In genomic region chr5:113902983-113903382, GRCm38 (mm10) we compare ENCODE assay signal across 1 mouse cellular context.
A peak's percentile ranks its signal among the peaks of the same experiment; 100 is the strongest.
TF ChIP-seq lines count a peak whose summit lies in the region.

No protein-coding gene starts in this region.

TF ChIP-seq in MEL, 35 proteins besides CTCF, POLR2A, EP300 and RAD21 (continued from another document):
- TF ChIP-seq MXI1 (IDR thresholded peaks at IDR 0.05; ENCODE audit: low read depth, low read length) (peak; percentile 72), MAFK (IDR thresholded peaks at IDR 0.05; ENCODE audit: borderline replicate concordance, low read depth, low read length) (peak; percentile 20; the same call in 1 of the 2 replicates), BHLHE40 (IDR thresholded peaks at IDR 0.05; ENCODE audit: borderline replicate concordance, low read depth, low read length) (peak; percentile 55; the same call in 1 of the 2 replicates), ZC3H11A (IDR thresholded peaks at IDR 0.05; ENCODE audit: low read depth, low read length) (no peak), MYB (IDR thresholded peaks at IDR 0.05; ENCODE audit: low read depth, low read length) (peak; percentile 69), CHD1 (IDR thresholded peaks at IDR 0.05; ENCODE audit: low read depth, low read length) (0 out of 2 replicates have a peak, but pooled peaks have one; percentile 81), ETS1 (IDR thresholded peaks at IDR 0.05; ENCODE audit: low read depth, low read length) (peak; percentile 89), ZKSCAN1 (IDR thresholded peaks at IDR 0.05; ENCODE audit: low read depth, low read length) (no peak), TCF12 (IDR thresholded peaks at IDR 0.05; ENCODE audit: low read depth, low read length) (peak; percentile 90), NELFE (IDR thresholded peaks at IDR 0.05; ENCODE audit: low read depth, low read length) (no peak; the same call in 1 of the 2 replicates), ELF1 (IDR thresholded peaks at IDR 0.05; ENCODE audit: low read depth, low read length) (no peak)
